Mouse (Mus musculus) lung, adult 2 months (tissue): ENCODE measurements around the gene Spag17.

Source experiments
- CTCF ChIP-seq: fragments of 200-500 bp; IDR thresholded peaks from 2 replicates; pipeline ENCODE4 v1.5.1; 2011; ENCODE audit warnings: mild to moderate bottlenecking, low read length, control low read depth; ENCODE audit not compliant: insufficient read depth
- POLR2A ChIP-seq: fragments of 200-500 bp; IDR thresholded peaks from 2 replicates; pipeline ENCODE4 v1.6.1; 2011; ENCODE audit warnings: low read depth, mild to moderate bottlenecking, control low read depth, low read length, borderline replicate concordance; ENCODE audit errors: extremely low read depth

- TF ChIP-seq CTCF (no peak), POLR2A (no peak)
Measured at GRCm38 (mm10) chr3:99842333-99842732, 42.9 kb upstream of the Spag17 start.
